Mouse (Mus musculus): ENCODE data around the gene Unc93b1. TPM values are rescaled to one million over a fixed set of nuclear protein-coding genes. Genes with fewer than 3 reads are reported as not detected.

Gene Unc93b1
- polyA plus RNA-seq, 1 experiment: 44.9 TPM

- peaks cover 5% of the 10 kb centered on the region; the same call in 1 of the 2 replicates for H3K4me1 ChIP-seq (ENCODE audit: control insufficient read depth, insufficient read depth, low read length)
- no peak overlapping the region for H3K27ac ChIP-seq (ENCODE audit: insufficient read depth, low read length)
- no peak overlapping the region for H3K4me3 ChIP-seq (ENCODE audit: insufficient read depth, low read length)
- TF ChIP-seq POLR2A (IDR thresholded peaks at IDR 0.05; ENCODE audit: low read depth, low read length) (no peak), CTCF (IDR thresholded peaks at IDR 0.05; ENCODE audit: borderline replicate concordance, insufficient read depth, low read length) (no peak)
Measured at GRCm38 (mm10) chr19:3990804-3991203, 55.8 kb downstream of the Unc93b1 start.

DNA sequence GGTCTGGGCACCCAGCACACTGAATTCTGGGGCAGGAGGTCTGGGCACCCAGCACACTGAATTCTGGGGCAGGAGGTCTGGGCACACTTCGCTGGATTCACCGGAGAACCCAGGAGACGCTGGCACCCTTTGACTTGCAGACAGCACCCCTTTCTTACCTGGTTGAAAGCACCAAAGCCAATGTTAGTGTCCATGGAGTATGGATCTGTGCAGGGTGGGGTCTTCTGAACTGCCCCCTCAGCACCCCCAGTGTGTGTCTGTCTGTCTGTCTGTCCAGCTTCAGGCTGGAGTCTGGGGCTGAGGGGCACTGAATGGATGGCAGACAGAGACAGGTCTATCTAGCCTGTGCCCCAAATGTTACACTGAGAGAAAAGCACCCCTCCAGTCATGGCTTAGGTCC is 56.6 kb downstream of the Unc93b1 start:
- H3K4me3 ChIP-seq (ENCODE audit: insufficient read depth, low read length): no peak overlapping the region
- H3K27ac ChIP-seq (ENCODE audit: insufficient read depth, low read length): no peak overlapping the region
- peaks cover 3% of the 10 kb centered on the region; the same call in 1 of the 2 replicates for H3K4me1 ChIP-seq (ENCODE audit: control insufficient read depth, insufficient read depth, low read length)
- TF ChIP-seq CTCF (IDR thresholded peaks at IDR 0.05; ENCODE audit: borderline replicate concordance, insufficient read depth, low read length) (no peak), POLR2A (IDR thresholded peaks at IDR 0.05; ENCODE audit: low read depth, low read length) (no peak)

DNA sequence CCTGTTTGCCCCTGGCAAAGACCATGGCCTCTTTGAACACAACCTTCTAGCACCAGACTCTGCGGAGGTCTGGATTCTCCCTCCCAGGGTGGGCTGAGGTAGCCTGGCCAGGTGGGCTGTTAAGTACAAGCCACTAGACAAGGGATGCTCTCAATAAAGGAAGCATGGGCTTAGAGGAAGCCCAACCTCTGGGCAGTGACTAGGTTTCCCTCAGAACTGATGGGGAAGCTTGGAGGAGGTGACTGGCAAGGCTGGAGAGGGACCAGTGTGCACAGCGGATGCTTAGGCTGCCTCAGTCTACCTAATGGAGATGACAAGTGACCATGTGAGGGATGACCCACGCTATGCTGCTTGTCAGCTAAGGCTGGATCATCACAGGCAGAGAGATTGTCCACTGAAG is 57.0 kb downstream of the Unc93b1 start:
- Histone ChIP-seq H3K27ac (ENCODE audit: insufficient read depth, low read length) (no peak overlapping the region), H3K4me1 (ENCODE audit: control insufficient read depth, insufficient read depth, low read length) (no peaks in the 10 kb centered on the region), H3K4me3 (ENCODE audit: insufficient read depth, low read length) (no peak overlapping the region)
- TF ChIP-seq POLR2A (IDR thresholded peaks at IDR 0.05; ENCODE audit: low read depth, low read length) (no peak), CTCF (IDR thresholded peaks at IDR 0.05; ENCODE audit: borderline replicate concordance, insufficient read depth, low read length) (no peak)

- TF ChIP-seq POLR2A (IDR thresholded peaks at IDR 0.05; ENCODE audit: low read depth, low read length) (no peak), CTCF (IDR thresholded peaks at IDR 0.05; ENCODE audit: borderline replicate concordance, insufficient read depth, low read length) (no peak)
- H3K27ac ChIP-seq (ENCODE audit: insufficient read depth, low read length): no peak within 1 kb of the TSS
- no peaks in the 10 kb centered on the region for H3K4me1 ChIP-seq (ENCODE audit: control insufficient read depth, insufficient read depth, low read length)
- no peak within 1 kb of the TSS for H3K4me3 ChIP-seq (ENCODE audit: insufficient read depth, low read length)
Measured at GRCm38 (mm10) chr19:3992416-3992815, 57.4 kb downstream of the Unc93b1 start, which contains the start of gene Tbx10. Gene Tbx10, plus strand, starts transcription at chr19:3992752.

DNA sequence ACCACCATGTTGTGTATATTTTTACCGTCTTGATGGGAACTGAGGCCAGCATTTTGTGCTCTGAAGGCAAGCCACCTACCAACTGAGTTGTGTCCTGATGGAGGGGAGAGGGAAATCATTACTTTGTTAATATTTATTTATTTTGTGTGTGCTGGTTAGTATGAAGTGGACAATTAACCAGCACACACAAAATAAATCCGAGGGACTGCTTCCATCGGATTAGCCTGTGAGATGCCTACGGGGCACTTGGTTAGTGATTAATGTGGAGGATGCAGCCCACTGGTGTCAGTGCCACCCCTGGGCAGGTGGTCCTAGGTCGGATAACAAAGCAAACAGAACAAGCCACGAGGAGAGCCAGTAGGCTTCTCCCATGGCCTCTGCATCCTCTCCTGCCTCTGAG is 59.9 kb downstream of the Unc93b1 start:
- no peak for TF ChIP-seq POLR2A (IDR thresholded peaks at IDR 0.05; ENCODE audit: low read depth, low read length)
- no peak for TF ChIP-seq CTCF (IDR thresholded peaks at IDR 0.05; ENCODE audit: borderline replicate concordance, insufficient read depth, low read length)
- Histone ChIP-seq H3K27ac (ENCODE audit: insufficient read depth, low read length) (no peak overlapping the region), H3K4me1 (ENCODE audit: control insufficient read depth, insufficient read depth, low read length) (no peaks in the 10 kb centered on the region), H3K4me3 (ENCODE audit: insufficient read depth, low read length) (no peak overlapping the region)

DNA sequence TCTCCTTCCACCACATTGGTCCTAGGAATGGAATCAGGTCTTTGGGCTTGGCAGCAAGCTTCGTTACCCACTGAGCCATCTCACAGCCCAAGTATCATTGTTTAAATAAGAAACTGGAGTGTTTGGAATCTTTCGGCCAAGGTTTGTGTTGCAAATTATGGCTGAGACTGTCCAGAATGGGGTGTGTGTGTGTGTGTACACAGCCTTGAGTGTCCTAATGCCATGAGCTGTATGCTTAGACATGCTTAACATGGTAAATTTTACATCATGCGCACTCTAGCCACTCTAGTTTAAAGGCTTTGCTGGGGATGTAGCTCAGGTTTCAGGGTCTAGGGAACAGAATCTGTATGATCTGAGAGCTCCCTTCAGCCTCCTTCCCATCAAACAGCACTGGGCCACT is 60.5 kb downstream of the Unc93b1 start:
- Histone ChIP-seq H3K4me3 (ENCODE audit: insufficient read depth, low read length) (no peak overlapping the region), H3K4me1 (ENCODE audit: control insufficient read depth, insufficient read depth, low read length) (no peaks in the 10 kb centered on the region), H3K27ac (ENCODE audit: insufficient read depth, low read length) (no peak overlapping the region)
- no peak for TF ChIP-seq POLR2A (IDR thresholded peaks at IDR 0.05; ENCODE audit: low read depth, low read length)
- no peak for TF ChIP-seq CTCF (IDR thresholded peaks at IDR 0.05; ENCODE audit: borderline replicate concordance, insufficient read depth, low read length)

GRCm38 (mm10) chr19:3996106-3996505 is 61.1 kb downstream of the Unc93b1 start:
- H3K4me1 ChIP-seq (ENCODE audit: control insufficient read depth, insufficient read depth, low read length): no peaks in the 10 kb centered on the region
- TF ChIP-seq CTCF (IDR thresholded peaks at IDR 0.05; ENCODE audit: borderline replicate concordance, insufficient read depth, low read length): no peak
- TF ChIP-seq POLR2A (IDR thresholded peaks at IDR 0.05; ENCODE audit: low read depth, low read length): no peak
- H3K4me3 ChIP-seq (ENCODE audit: insufficient read depth, low read length): no peak overlapping the region
- no peak overlapping the region for H3K27ac ChIP-seq (ENCODE audit: insufficient read depth, low read length)

DNA sequence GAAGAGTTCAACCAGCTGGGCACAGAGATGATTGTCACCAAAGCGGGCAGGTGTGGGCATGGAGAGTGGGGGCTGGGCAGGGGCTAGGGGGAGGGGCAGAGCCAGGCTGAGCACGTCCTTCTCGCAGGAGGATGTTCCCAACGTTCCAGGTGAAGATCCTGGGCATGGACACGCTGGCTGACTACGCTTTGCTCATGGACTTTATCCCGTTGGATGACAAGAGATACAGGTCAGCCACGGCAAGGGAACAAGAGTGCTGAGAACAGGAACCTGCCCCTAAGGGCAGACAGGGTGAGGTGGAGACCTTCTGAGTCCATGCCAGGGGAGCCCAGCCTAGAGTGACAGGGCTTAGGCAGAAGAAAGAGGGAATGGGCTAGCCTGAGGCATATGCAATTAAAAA is 61.8 kb downstream of the Unc93b1 start:
- TF ChIP-seq CTCF (IDR thresholded peaks at IDR 0.05; ENCODE audit: borderline replicate concordance, insufficient read depth, low read length) (no peak), POLR2A (IDR thresholded peaks at IDR 0.05; ENCODE audit: low read depth, low read length) (no peak)
- Histone ChIP-seq H3K4me1 (ENCODE audit: control insufficient read depth, insufficient read depth, low read length) (no peaks in the 10 kb centered on the region), H3K4me3 (ENCODE audit: insufficient read depth, low read length) (no peak overlapping the region), H3K27ac (ENCODE audit: insufficient read depth, low read length) (no peak overlapping the region)

GRCm38 (mm10) chr19:3997231-3997630 is 62.2 kb downstream of the Unc93b1 start:
- H3K4me3 ChIP-seq (ENCODE audit: insufficient read depth, low read length): no peak overlapping the region
- H3K27ac ChIP-seq (ENCODE audit: insufficient read depth, low read length): no peak overlapping the region
- H3K4me1 ChIP-seq (ENCODE audit: control insufficient read depth, insufficient read depth, low read length): no peaks in the 10 kb centered on the region
- no peak for TF ChIP-seq POLR2A (IDR thresholded peaks at IDR 0.05; ENCODE audit: low read depth, low read length)
- TF ChIP-seq CTCF (IDR thresholded peaks at IDR 0.05; ENCODE audit: borderline replicate concordance, insufficient read depth, low read length): no peak

DNA sequence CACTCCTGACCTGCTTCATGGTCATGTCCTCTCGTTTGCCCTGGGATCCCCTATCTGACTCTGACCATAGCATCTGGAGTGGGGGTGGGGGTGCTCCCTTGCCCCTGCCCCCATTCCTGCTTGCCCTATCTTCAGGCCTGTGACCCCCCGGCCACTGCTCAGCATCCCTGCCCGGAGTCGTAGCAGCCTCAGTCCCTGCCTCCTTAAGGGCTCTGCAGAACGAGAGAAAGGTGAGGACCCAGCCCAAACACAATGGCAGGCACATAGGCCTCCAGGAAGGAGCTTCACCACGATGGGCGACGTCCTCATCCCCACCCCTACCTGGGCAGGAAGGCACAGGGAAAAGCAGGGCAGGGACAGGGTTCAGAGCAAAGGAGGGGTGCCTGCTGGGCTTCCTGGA is 63.3 kb downstream of the Unc93b1 start:
- Histone ChIP-seq H3K4me1 (ENCODE audit: control insufficient read depth, insufficient read depth, low read length) (no peaks in the 10 kb centered on the region), H3K27ac (ENCODE audit: insufficient read depth, low read length) (no peak overlapping the region), H3K4me3 (ENCODE audit: insufficient read depth, low read length) (no peak overlapping the region)
- TF ChIP-seq CTCF (IDR thresholded peaks at IDR 0.05; ENCODE audit: borderline replicate concordance, insufficient read depth, low read length) (no peak), POLR2A (IDR thresholded peaks at IDR 0.05; ENCODE audit: low read depth, low read length) (no peak)

Other genes with a start within 250 kb of the Unc93b1 start
- 32.0 and 32.7 TPM in 2 replicates for gene Lrp5, start 248.6 kb upstream of the Unc93b1 start, polyA plus RNA-seq (2011; ENCODE audit: insufficient read length, low read depth, missing spikeins)
- gene 1810055G02Rik, start 226.9 kb upstream of the Unc93b1 start, polyA plus RNA-seq (2011; ENCODE audit: insufficient read length, low read depth, missing spikeins): 53.5 and 57.9 TPM in 2 replicates
- gene Kmt5b, start 167.8 kb upstream of the Unc93b1 start, polyA plus RNA-seq (2011; ENCODE audit: insufficient read length, low read depth, missing spikeins): 36.9 and 47.1 TPM in 2 replicates
- gene Chka, start 83.4 kb upstream of the Unc93b1 start, polyA plus RNA-seq (2011; ENCODE audit: insufficient read length, low read depth, missing spikeins): 48.4 and 65.0 TPM in 2 replicates
- 56.8 and 60.7 TPM in 2 replicates for gene Tcirg1, start 28.1 kb upstream of the Unc93b1 start, polyA plus RNA-seq (2011; ENCODE audit: insufficient read length, low read depth, missing spikeins)
- 97.0 and 108 TPM in 2 replicates for gene Ndufs8, start 22.4 kb upstream of the Unc93b1 start, polyA plus RNA-seq (2011; ENCODE audit: insufficient read length, low read depth, missing spikeins)
- gene Aldh3b1, start 5.4 kb upstream of the Unc93b1 start, polyA plus RNA-seq (2011; ENCODE audit: insufficient read length, low read depth, missing spikeins): 3.8 and 4.3 TPM in 2 replicates
- not detected in 2 replicates for gene Aldh3b3, start 23.5 kb downstream of the Unc93b1 start, polyA plus RNA-seq (2011; ENCODE audit: insufficient read length, low read depth, missing spikeins)
- not detected in 2 replicates for gene Aldh3b2, start 37.1 kb downstream of the Unc93b1 start, polyA plus RNA-seq (2011; ENCODE audit: insufficient read length, low read depth, missing spikeins)
- gene Acy3, start 51.4 kb downstream of the Unc93b1 start, polyA plus RNA-seq (2011; ENCODE audit: insufficient read length, low read depth, missing spikeins): 4.9 and 7.7 TPM in 2 replicates
- not detected in 2 replicates for gene Tbx10, start 57.6 kb downstream of the Unc93b1 start, polyA plus RNA-seq (2011; ENCODE audit: insufficient read length, low read depth, missing spikeins)
- 18.5 and 19.7 TPM in 2 replicates for gene Nudt8, start 65.4 kb downstream of the Unc93b1 start, polyA plus RNA-seq (2011; ENCODE audit: insufficient read length, low read depth, missing spikeins)
- gene Gm49405, start 65.4 kb downstream of the Unc93b1 start, polyA plus RNA-seq (2011; ENCODE audit: insufficient read length, low read depth, missing spikeins): 2.1 TPM in 2 replicates
- 2.1 and 3.2 TPM in 2 replicates for gene Doc2g, start 68.1 kb downstream of the Unc93b1 start, polyA plus RNA-seq (2011; ENCODE audit: insufficient read length, low read depth, missing spikeins)
- gene Ndufv1, start 77.6 kb downstream of the Unc93b1 start, polyA plus RNA-seq (2011; ENCODE audit: insufficient read length, low read depth, missing spikeins): 64.3 and 74.1 TPM in 2 replicates
- 225 and 296 TPM in 2 replicates for gene Gstp1, start 102.8 kb downstream of the Unc93b1 start, polyA plus RNA-seq (2011; ENCODE audit: insufficient read length, low read depth, missing spikeins)
- gene Gstp2, start 110.8 kb downstream of the Unc93b1 start, polyA plus RNA-seq (2011; ENCODE audit: insufficient read length, low read depth, missing spikeins): 1.7 and 3.1 TPM in 2 replicates
- not detected in 2 replicates for gene Gstp3, start 124.4 kb downstream of the Unc93b1 start, polyA plus RNA-seq (2011; ENCODE audit: insufficient read length, low read depth, missing spikeins)
- gene Cabp2, start 146.4 kb downstream of the Unc93b1 start, polyA plus RNA-seq (2011; ENCODE audit: insufficient read length, low read depth, missing spikeins): not detected in 2 replicates
- gene Cdk2ap2, start 162.0 kb downstream of the Unc93b1 start, polyA plus RNA-seq (2011; ENCODE audit: insufficient read length, low read depth, missing spikeins): 25.1 and 32.1 TPM in 2 replicates
- gene Pitpnm1, start 164.8 kb downstream of the Unc93b1 start, polyA plus RNA-seq (2011; ENCODE audit: insufficient read length, low read depth, missing spikeins): 14.5 and 19.5 TPM in 2 replicates
- 63.9 and 72.7 TPM in 2 replicates for gene Aip, start 190.7 kb downstream of the Unc93b1 start, polyA plus RNA-seq (2011; ENCODE audit: insufficient read length, low read depth, missing spikeins)
- gene Gpr152, start 204.6 kb downstream of the Unc93b1 start, polyA plus RNA-seq (2011; ENCODE audit: insufficient read length, low read depth, missing spikeins): not detected in 2 replicates
- gene Cabp4, start 208.8 kb downstream of the Unc93b1 start, polyA plus RNA-seq (2011; ENCODE audit: insufficient read length, low read depth, missing spikeins): not detected in 2 replicates
- 143 and 179 TPM in 2 replicates for gene Coro1b, start 213.4 kb downstream of the Unc93b1 start, polyA plus RNA-seq (2011; ENCODE audit: insufficient read length, low read depth, missing spikeins)
- gene Ptprcap, start 218.4 kb downstream of the Unc93b1 start, polyA plus RNA-seq (2011; ENCODE audit: insufficient read length, low read depth, missing spikeins): 0.50 TPM in 1 of 2 replicates, not detected in the other
- 18.7 and 35.9 TPM in 2 replicates for gene Rps6kb2, start 228.2 kb downstream of the Unc93b1 start, polyA plus RNA-seq (2011; ENCODE audit: insufficient read length, low read depth, missing spikeins)
- 3.3 and 4.4 TPM in 2 replicates for gene Carns1, start 240.3 kb downstream of the Unc93b1 start, polyA plus RNA-seq (2011; ENCODE audit: insufficient read length, low read depth, missing spikeins)